Mouse (Mus musculus): ENCODE measurements at regions not wholly inside any gene's neighbourhood (a gene's known extent, or its start where the extent isn't known, plus 50 kb on each side); places are given as distances from the start of the nearest gene placed in this dataset.

GRCm38 (mm10) chr7:113046406-113046805, 92.6 kb downstream of the Rassf10 start:
- TF ChIP-seq CTCF (IDR thresholded peaks at IDR 0.05; ENCODE audit: borderline replicate concordance, insufficient read depth, low read length) = no peak
- no peak for TF ChIP-seq POLR2A (IDR thresholded peaks at IDR 0.05; ENCODE audit: low read depth, low read length)
